Mouse (Mus musculus) heart, adult 2 months (tissue): ENCODE measurements at regions not wholly inside any gene's neighbourhood (a gene's known extent, or its start where the extent isn't known, plus 50 kb on each side); places are given as distances from the start of the nearest gene placed in this dataset.

Experiments
- CTCF ChIP-seq: fragments of 200-600 bp; IDR thresholded peaks from 2 replicates; pipeline ENCODE4 v1.8.1; 2022; ENCODE audit warnings: antibody characterized with exemption, mild to moderate bottlenecking, moderate library complexity
- EP300 ChIP-seq: fragments of 200-500 bp; IDR thresholded peaks from 2 replicates; pipeline ENCODE4 v1.6.1; 2011; ENCODE audit warnings: low read depth, low read length, control low read depth; ENCODE audit not compliant: insufficient read depth
- POLR2A ChIP-seq: fragments of 200-500 bp; IDR thresholded peaks from 2 replicates; pipeline ENCODE4 v1.6.1; 2011; ENCODE audit warnings: mild to moderate bottlenecking, low read depth, low read length, control low read depth; ENCODE audit not compliant: insufficient read depth

GRCm38 (mm10) chr11:24414804-24415203, 336.9 kb downstream of the Bcl11a start:
- TF ChIP-seq POLR2A (no peak), CTCF (peak; percentile 83), EP300 (no peak)
